Comparison of ENCODE assay signal across 9 mouse cellular contexts in the genomic region with DNA sequence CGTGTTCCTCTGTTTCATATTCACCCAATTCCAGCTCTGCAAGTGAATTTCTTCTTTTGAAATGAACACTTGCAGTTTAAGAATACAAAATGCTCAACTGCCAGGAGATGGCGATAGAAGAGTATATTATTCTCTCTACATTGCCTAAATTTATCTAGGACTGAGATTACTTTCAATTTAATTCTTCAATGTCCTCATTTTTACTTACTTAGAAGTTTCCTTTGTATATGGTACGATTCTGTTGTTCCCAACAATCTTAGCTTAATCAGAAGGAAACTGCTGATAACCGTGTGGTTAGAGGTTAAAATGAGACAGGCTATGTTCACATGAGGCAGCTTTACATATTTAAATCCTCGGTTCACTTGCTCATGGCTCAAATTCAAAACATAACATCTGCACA.
A peak's percentile ranks its signal among the peaks of the same experiment; 100 is the strongest.
DNase-seq lines count a peak whose midpoint lies in the region; ATAC-seq lines count a peak whose summit lies in the region.
"Had no signal": no experiment of that assay in that cellular context is flagged by ENCODE, and none has a peak within 500 bp of the region (broad histone marks: within the 10 kb centered on the region; RNA-seq: fewer than 3 reads in every experiment).

No protein-coding gene starts in this region.

- no peak for ATAC-seq in heart, embryonic 15.5 days (replicated peaks; ENCODE audit: insufficient number of reproducible peaks, insufficient read depth, low FRiP score, low read depth)
- ATAC-seq in heart, embryonic 12.5 days (ENCODE audit: insufficient number of reproducible peaks, low FRiP score): no peak
- ATAC-seq in hindbrain, embryonic 14.5 days (ENCODE audit: low FRiP score): no peak
- no peak for ATAC-seq in inflammation-experienced regulatory T-cells, adult 6 months
- no peak for ATAC-seq in monocyte, adult 5-6 weeks (replicated peaks; ENCODE audit: insufficient number of reproducible peaks, low FRiP score, low TSS enrichment, poor library complexity, severe bottlenecking)

- 29% methylated on average over 5 of the region's 5 CpGs for WGBS in heart, embryonic 15.5 days
- WGBS in heart, embryonic 12.5 days: 42% methylated on average over 5 of the region's 5 CpGs
- 39% methylated on average over 5 of the region's 5 CpGs for WGBS in hindbrain, embryonic 14.5 days

- no peaks in the 10 kb centered on the region for H3K4me1 ChIP-seq in heart, embryonic 15.5 days (replicated peaks)
- H3K4me1 ChIP-seq in heart, embryonic 12.5 days (replicated peaks): no peaks in the 10 kb centered on the region
- H3K4me1 ChIP-seq in hindbrain, embryonic 14.5 days (replicated peaks; ENCODE audit: control insufficient read depth, insufficient read depth, low read length): no peaks in the 10 kb centered on the region
- H3K4me1 ChIP-seq: limb, embryonic 15.5 days had no signal

- no peaks in the 10 kb centered on the region for H3K9me3 ChIP-seq in heart, embryonic 15.5 days (replicated peaks)
- H3K9me3 ChIP-seq in heart, embryonic 12.5 days (replicated peaks): no peaks in the 10 kb centered on the region
- H3K9me3 ChIP-seq in hindbrain, embryonic 14.5 days (ENCODE audit: control insufficient read depth, low read length): no peaks in the 10 kb centered on the region
- H3K9me3 ChIP-seq: limb, embryonic 15.5 days had no signal

- H3K27me3 ChIP-seq in heart, embryonic 15.5 days: no peaks in the 10 kb centered on the region
- no peaks in the 10 kb centered on the region for H3K27me3 ChIP-seq in heart, embryonic 12.5 days (replicated peaks)
- no peaks in the 10 kb centered on the region for H3K27me3 ChIP-seq in hindbrain, embryonic 14.5 days (ENCODE audit: control insufficient read depth, insufficient read depth, low read length)
- H3K27me3 ChIP-seq: limb, embryonic 15.5 days had no signal

- H3K4me2 ChIP-seq in heart, embryonic 15.5 days: peak overlapping the region; percentile 45
- H3K4me2 ChIP-seq in heart, embryonic 12.5 days: no peak overlapping the region
- H3K4me2 ChIP-seq in hindbrain, embryonic 14.5 days (replicated peaks): 0 out of 2 replicates have a peak overlapping the region, but pooled peaks have one; percentile 21
- H3K4me2 ChIP-seq: limb, embryonic 15.5 days had no signal

- H3K9ac ChIP-seq in heart, embryonic 15.5 days: no peak overlapping the region
- no peak overlapping the region for H3K9ac ChIP-seq in heart, embryonic 12.5 days
- no peak overlapping the region for H3K9ac ChIP-seq in hindbrain, embryonic 14.5 days
- H3K9ac ChIP-seq: limb, embryonic 15.5 days had no signal

- DNase-seq in ovary, postnatal 14 days (ENCODE audit: low spot score): peak; percentile 8
- DNase-seq in ovary, postnatal 36 days (ENCODE audit: low spot score): no peak
- peak; percentile 77 for DNase-seq in hindbrain, embryonic 14.5 days (ENCODE audit: low spot score)
- DNase-seq in telencephalon, adult 2 months (ENCODE audit: low read depth, low spot score): peak; percentile 52

- peak overlapping the region; percentile 18; the same call in 1 of the 2 replicates for H3K4me3 ChIP-seq in heart, embryonic 15.5 days
- no peak overlapping the region for H3K4me3 ChIP-seq in heart, embryonic 12.5 days
- H3K4me3 ChIP-seq in hindbrain, embryonic 14.5 days (replicated peaks; ENCODE audit: low read length): no peak overlapping the region
- H3K4me3 ChIP-seq: limb, embryonic 15.5 days had no signal

- H3K36me3 ChIP-seq in heart, embryonic 15.5 days: no peaks in the 10 kb centered on the region
- no peaks in the 10 kb centered on the region for H3K36me3 ChIP-seq in heart, embryonic 12.5 days
- H3K36me3 ChIP-seq in hindbrain, embryonic 14.5 days (replicated peaks; ENCODE audit: control insufficient read depth, insufficient read depth): no peaks in the 10 kb centered on the region
- H3K36me3 ChIP-seq: limb, embryonic 15.5 days had no signal

- no peak overlapping the region for H3K27ac ChIP-seq in heart, embryonic 15.5 days
- no peak overlapping the region for H3K27ac ChIP-seq in heart, embryonic 12.5 days (ENCODE audit: poor library complexity, severe bottlenecking)
- H3K27ac ChIP-seq in hindbrain, embryonic 14.5 days: peak overlapping the region; percentile 43; the same call in 1 of the 2 replicates
- H3K27ac ChIP-seq: limb, embryonic 15.5 days had no signal
